Mouse (Mus musculus): ENCODE data around the gene Cx3cr1.
A peak's percentile ranks its signal among the peaks of the same experiment; 100 is the strongest.
"Not testable (repeated sequence)": the region's sequence is repeated elsewhere in the genome, so short reads cannot be mapped to it uniquely, and the experiment has no call there.

The Cx3cr1 gene

DNA sequence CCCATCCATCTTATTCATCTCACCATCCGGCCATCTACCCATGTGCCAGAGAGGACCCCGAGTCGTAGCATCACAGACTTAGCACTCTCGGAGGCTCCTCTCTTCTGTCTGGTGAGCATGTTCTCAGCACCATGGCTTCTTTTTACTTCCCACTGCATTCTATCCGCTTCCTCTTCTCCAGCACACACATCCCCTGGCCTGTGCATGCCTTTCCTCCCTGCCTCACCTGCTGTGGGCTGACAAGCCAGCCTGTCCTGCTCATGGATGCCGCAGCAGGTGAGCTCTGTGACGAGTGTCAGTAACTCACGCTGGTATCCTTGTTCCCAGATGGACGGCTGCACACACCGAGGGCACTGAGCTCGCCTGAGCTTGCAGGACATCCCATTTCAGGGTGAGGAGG lies at the start of gene Cx3cr1:
Cx3cr1 (minus strand) TSS at position 101 of the 400 bp plus-strand sequence.
- no peak for DNase-seq

DNA sequence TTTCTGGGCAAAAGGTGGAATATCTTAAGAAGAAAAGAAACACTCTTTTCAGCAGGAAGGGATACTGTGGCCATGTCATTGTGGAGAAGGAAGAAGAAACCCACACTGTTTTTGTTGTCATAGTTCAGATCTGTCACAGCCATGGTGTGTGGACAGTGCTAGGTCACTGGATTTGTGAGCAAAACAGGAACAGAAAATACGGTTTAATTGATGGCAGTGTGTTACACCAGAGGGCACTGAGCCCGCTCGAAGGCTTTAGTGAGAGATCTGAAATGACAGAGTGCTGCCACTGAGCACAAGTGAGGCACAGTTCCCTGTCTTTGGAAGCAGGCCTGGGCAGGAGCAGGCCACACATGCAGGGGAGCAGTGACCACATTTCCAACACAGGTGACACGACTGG lies 48.5 kb upstream of the Cx3cr1 start:
- DNase-seq = no peak

DNA sequence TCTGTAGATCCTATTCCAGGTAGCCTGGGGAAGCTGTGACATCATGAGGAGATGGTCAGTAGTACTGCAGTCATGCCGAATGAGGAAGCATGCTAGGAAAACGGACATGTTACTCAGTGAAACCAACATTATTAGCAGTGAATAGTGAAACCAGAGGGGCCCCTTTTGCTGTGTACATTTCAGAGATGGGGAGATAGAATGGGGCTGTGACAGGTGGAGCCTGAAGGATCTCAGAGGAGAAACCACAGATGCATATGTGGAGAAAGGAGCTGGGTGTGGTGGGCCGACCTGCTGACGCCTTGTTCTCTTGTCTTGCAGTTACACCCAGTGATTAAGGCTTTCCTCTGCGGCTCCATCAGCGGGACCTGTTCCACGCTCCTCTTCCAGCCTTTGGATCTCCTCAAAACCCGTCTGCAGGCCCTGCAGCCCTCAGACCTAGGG lies 46.5 kb upstream of the Cx3cr1 start:
- no peak for DNase-seq

DNA sequence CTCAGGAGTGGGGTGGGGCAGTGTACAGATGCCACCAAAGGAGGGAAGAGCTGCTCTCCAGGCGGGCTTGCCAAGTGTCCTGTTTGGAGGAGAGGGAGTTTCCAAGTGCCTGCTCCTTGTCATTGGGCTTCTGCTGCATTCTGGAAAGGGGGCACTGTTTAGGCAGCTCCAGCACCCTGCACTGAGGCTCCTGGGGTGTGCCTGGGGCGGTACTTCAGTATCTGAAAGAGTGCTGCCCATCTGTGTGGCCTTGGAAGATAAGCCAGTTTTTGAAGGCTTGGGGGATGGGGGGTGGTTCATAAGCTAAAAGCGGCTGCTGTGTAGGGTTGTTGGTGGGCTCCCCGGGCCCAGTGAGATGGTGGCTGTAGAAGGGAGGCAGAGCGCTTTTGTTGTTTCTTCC lies 45.9 kb upstream of the Cx3cr1 start:
- DNase-seq = no peak

DNA sequence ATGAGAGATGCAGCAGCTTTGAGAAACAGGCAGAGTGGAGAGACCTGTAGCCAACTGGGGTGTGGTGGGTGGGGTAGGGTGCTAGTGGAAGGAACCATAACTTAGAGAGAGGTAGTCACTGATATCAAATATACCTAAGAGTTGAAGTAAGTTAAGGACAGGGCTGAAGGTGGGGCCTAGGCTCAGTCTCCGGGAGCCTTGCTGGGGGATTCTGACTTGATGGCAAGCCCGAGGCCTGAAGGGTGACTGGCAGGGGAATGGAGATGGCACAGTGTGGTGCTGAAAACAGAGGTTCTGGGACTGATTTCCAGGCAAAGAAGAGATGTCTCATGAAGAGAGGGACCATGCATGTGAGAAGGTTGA lies 45.1 kb upstream of the Cx3cr1 start:
- DNase-seq = no peak

DNA sequence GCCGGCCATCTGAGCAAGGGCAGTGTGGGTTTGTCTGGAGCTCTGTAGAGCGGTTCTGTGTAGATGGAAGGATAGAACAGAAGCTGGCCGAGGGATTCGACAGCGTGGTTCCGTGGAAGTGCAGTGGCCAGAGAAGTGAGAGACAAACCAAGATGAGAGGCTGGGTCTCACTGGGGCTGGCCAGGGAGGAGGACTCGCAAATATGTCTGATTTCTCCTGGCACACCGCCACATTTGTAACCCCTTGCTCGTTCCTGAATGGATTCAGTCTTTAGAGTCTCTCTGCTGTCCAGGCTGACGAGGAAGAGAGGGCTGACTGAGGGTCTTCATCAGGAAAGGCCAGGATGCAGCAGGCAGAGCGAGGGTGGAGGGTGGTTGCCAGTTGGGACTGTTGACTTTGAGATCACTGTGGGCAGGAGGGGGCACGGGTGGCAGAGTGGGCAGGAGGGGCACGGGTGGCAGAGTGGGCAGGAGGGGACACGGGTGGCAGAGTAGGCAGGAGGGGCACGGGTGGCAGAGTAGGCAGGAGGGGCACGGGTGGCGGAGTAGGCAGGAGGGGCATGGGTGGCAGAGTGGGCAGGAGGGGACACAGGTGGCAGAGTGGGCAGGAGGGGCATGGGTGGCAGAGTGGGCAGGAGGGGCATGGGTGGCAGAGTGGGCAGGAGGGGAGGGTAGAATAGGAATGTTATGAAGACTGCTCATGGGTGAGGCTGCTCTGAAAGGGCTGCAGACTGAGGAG lies 44.5 kb upstream of the Cx3cr1 start:
- no peak for DNase-seq

DNA sequence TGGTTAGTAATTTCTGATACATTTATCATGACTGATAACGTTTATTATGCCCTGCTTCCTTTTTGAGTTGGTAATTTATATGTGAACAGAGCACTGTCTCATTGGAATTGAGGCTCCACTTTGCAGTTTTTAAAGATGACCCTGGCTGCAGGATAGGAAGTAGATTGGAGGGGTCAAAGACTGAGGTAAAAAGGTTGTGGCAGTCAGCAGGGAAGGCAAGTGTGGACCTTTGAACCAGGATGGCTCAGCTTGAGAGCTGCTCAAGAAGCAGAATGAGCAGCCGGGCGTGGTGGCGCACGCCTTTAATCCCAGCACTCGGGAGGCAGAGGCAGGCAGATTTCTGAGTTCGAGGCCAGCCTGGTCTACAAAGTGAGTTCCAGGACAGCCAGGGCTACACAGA lies 43.8 kb upstream of the Cx3cr1 start:
- DNase-seq = no peak

DNA sequence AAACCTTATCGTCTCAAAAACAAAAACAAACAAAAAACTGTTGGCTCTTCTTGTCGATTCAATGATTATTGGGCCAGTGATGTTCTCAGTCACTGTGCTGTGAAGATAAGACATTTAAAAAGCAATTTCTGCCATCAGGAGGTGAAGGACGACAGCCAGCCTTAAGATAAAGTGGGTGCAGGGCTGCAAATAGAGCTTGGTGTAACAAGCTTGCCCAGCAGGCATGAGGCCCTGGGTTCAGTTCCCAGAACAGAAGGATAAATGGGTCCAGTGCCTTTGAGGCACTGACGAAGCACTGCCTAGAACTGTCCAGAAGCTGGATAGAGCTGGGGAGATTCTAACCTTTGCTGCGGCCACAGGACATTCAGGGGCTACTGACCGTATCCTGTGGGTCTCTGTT lies 42.8 kb upstream of the Cx3cr1 start:
- DNase-seq = no peak

DNA sequence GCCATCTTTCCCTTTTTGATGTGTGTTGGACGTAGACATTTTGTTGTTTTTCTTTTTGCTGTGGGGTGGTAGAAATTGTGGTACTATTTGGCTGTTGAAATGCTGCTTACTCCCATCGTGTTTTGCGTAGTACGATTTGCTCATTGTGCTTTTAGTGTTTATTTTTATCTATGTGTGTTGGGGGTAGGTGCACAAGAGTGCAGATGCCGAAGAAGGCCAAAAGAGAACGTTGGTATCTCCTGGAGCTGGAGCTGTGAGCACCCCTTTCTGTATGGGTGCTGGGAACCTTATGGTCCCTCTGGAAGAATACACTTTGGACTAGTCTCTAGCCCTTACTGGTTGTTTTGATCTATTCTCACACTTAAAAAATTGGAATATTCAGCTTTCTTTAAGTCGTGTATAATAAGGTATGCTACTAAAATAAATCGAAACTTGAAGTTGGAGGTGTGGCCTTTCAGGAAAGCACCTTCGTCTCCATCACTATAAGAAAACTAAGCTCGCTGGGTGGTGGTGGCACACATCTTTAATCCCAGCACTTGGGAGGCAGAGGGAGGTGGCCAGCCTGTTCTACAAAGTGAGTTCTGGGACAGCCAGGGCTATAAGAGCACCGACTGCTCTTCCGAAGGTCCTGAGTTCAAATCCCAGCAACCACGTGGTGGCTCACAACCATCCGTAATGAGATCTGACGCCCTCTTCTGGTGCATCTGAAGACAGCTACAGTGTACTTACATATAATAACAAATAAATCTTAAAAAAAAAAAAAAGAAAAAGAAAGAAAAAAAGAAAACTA lies 41.7 kb upstream of the Cx3cr1 start:
- DNase-seq = no peak

DNA sequence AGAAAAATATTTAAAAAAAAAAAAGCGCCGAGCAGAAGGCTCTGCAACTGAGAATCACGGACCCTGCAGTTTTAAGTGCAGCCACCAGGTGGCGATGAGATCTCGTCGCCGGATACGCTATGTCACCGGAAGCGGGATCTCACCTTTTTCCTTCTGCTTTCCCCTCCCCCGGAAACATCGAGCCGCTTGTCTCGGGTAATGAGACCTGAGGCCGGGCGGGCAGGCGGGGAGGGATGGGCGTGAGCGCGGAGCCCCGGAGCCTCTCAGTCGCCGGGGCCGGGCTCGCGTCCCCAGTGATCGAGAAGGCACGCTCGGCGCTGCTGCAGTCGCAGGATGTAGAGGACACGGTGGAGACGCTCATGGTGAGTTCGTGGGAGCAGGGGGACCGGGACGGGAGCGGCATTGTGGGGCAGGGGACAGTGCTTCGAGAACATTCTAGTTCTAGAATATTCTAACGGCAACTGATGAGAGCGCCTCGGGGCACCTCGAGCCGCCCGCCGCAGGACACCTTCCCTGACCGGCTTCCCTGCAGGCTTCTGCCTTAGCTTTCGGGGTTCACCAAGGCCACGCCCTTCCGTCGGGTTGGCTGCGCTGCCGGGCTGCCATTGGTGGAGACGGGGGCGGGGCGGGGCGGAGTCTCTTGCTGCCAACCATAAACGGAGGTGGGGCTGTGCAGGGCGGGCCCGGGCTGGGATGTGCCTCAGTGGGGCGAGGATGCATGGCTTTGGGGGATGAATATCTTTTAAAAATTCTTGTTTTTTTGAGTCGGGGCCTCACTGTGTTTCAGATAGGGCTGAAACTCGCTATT lies 40.7 kb upstream of the Cx3cr1 start, which contains the start of gene Slc25a38:
Slc25a38 (plus strand) TSS at position 164 of the 808 bp plus-strand sequence.
- DNase-seq = peak; percentile 97

DNA sequence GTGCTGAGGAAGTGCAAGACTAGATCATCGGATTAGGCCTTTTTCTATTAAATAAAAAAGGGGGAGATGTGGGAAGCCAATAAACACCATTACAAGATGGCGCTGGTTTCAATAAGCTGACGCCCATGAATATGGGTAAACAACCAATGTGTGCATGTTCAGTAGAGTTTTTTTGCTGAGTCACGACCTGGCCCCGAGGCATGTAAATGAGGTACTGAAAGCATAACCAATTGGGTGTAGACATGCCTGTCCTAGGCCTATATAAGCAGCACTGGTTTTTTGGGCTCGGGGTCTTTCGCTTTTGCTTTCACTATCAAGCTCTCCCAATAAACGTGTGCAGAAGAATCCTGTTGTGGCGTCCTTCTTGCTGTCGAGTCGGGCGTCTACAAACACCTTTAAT lies 39.3 kb upstream of the Cx3cr1 start:
- DNase-seq = not testable (repeated sequence)

DNA sequence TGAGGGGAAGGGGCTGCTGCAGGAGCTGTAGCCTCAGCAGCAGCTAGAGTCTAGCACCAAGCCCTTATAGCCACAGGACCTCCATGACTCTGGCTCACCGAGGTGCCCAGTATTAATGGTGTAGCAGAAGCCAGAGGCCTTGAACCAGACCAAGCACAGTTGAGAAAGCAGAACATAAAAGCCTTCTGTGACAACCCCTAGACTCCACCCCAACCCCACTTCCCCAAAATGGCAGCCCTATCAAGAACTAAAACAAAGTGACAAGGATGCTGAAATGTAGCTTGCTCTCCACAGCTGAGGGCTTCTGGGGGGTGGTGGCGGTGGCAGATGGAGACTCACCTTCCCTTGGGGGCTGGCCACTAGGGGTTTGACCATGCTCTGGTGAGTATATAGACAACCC lies 31.5 kb upstream of the Cx3cr1 start:
- no peak for DNase-seq

DNA sequence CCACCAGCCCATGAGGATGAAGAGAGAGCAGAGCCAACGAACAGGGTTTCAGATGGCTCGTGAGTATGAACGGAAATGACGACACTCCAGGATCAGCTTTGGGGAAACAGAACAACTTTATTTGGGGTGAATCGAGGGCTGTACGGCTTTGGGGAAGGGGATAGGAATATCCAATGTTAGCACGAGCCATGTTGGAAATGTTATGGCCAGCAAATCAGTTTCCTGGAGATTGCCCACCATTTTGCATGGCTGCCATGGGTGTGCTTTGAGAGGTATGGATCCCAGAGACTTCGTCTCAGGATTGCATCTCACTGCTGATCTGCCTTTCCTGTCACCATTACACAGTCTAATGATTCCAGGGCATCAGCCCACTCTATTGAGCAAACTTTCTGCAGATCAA lies 29.6 kb upstream of the Cx3cr1 start:
- DNase-seq = no peak

DNA sequence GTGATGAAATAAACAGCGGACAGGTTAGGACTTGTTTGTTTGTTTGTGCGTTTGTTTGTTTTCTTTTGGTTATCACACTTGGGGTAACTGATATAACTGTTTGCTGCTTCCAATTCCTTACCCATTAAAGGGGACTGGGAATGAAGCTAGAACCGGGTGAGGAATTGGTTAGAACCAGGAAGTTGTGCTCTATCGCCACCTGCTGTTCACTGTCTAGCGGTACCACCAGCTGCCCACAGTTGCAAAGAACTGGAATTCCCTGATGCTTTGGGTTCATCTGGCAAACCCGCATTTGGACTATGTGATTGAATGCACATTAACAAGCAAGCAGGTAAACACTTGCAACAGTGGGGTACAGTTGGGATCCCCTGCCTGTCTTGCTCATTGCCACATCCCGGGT lies 29.0 kb upstream of the Cx3cr1 start:
- peak; percentile 63 for DNase-seq

DNA sequence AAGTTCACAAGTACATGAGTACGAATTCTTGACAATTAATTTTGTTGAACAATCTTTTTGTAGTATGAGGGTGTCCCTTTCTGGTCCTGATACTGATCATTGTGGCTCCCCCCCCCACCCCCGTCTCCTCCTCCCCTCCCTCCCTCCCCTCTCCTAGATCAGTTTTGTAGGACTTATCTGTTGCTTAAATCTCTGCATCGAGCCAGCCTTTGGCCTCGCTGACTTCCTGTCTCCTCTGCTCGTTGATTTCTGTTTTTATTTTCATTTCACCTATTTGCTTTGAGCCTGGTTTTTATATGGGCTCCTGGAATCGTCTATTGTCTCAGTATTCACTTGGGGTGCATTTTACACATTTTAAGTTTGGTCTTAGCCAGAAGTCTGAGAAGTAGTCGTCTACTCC lies 26.2 kb upstream of the Cx3cr1 start:
- DNase-seq = no peak

DNA sequence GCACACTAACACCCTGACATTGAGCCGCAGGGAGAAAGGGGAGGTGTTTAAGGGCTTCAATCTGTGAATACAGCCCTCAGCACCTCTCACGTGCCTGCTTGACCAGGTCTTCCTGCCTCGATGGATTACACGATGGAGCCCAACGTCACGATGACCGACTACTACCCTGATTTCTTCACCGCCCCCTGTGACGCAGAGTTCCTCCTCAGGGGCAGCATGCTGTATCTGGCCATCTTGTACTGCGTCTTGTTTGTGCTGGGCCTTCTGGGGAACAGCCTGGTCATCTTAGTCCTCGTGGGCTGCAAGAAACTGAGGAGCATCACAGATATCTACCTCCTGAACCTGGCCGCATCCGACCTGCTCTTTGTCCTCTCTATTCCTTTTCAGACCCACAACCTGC lies 24.0 kb upstream of the Cx3cr1 start:
- no peak for DNase-seq

DNA sequence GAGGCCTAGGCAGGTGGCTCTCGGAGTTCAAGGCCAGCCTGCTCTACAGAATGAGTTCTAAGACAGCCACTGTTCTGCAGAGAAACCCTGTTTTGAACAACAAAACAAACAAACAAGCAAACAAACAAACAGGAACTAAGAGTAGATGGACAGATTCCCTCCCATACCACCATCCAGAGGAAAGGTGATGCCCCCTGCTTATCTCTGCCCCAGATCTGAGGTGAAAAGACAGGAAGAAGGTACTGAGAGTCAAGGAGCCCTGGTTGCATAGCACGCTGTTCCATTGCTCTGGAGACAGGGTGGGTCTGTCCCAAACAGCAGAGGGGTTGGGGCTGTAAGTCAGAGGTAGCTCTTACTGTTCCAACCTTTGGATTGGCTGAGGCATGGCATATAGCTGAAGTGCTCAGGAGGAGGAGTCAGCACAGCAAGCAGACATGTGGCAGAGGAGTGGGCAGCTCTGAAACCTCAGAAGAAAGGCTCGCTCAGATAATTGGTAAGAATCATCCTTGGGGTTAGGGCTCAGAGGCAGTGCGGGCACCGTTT lies 22.1 kb upstream of the Cx3cr1 start, which contains the start of gene Ccr8:
Ccr8 (plus strand) TSS at position 419 of the 543 bp plus-strand sequence.
- no peak for DNase-seq

DNA sequence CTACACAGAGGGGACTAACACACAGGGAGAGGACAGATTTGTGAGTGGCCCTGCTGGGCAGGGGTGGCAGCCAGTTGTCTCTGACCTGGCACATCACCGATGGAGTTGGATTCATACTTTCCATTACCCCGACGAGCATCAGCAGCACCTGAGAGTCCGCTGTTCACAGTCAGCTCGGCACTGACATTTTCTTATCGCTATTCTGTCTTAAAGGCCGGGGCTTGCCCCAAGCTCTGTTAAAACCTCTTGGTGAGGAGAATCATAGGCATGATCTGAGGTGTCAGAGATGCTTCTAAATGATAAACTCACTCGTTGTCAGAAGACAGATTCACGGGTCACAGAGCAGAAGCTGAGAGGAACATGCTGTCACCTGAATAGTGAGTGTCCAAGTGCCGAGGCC lies 21.4 kb upstream of the Cx3cr1 start:
- DNase-seq = no peak

DNA sequence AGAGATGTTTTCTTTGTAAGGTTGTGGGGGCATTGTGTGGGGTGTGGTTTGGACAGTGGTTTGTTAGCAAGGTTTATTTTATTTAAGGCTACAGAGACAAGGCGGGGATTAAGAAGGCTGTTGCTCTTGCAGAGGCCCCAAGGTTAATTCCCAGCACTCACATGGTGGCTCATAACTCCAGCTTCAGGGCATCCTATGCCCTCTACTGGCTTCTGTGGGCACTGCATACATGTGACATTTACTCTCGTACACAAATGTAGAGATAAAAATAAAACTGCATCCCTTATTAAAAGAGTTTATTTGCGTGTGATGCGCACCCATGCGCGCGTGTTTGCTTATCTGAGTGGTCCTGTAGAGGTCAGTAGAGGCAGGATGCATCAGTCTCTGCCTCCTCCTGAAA lies 19.4 kb upstream of the Cx3cr1 start:
- DNase-seq = no peak

DNA sequence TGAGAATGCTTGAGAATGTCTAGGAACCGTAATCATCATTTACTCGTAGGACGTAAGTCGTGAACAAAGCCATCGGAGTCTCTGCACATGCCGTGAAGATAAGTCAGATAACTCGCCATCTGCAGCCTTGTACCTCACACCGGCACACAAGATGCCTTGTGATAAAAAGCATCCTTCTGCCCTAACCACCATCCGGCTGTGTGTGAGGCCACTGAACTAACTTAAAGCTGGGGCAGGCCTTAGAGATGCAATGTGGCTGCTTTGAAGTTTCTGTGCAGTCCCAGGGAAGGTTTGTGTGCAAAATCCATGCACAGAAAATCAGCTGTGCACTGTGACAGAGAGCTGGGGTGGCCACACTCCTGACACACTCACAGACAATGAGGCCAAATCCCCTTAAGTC lies 14.7 kb upstream of the Cx3cr1 start:
- peak; percentile 46 for DNase-seq

DNA sequence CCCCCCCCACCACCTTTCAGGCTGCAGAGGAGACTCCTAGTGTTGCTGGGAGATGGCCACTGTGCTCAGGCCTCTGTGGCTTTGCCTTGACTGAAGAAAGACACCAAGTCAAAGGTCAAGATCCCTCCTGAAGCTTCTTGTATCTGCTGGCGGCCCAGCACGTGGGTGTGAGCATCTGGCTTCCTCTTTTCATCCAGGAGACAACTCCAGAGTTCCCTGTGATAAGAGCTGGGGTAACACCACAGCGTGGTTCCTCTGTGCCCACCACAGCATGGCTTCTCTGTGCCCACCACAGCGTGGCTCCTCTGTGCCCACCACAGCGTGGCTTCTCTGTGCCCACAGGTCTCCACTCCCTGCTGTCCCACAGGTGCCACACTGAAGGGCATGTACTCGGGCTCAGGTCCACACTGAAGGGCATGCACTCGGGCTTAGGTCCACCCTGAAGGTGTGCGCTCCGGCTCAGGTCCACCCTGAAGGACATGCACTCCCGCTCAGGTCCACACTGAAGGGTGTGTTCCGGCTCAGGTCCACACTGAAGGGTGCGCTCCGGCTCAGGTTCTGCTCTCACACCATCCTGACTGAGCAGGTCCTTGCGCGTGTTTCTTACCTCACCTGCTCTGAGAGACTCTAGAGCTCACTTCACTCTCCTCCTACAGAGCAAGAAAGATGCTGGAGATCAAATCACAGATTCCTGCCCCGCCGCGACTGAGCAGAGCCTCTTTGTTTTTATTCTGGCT lies 13.6 kb upstream of the Cx3cr1 start:
- DNase-seq = no peak

DNA sequence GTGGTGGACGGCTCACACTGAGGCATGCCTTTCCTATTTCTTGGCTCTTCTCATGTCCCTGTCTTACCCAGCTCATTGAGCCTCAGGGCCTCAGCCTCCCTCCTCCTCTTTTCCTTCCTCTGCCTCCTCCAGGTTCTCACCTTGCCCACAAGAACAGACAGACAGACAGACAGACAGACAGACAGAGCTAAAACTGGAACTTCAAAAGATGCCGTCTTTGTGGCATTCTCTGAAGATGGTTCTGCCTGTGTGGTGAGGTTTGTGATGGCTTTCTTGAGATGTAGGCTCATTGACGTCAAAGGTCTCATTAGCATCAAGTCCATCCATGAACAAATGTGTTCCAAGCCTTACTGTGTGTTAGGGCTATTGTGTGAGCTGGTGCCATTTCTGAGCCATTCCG lies 13.0 kb upstream of the Cx3cr1 start:
- no peak for DNase-seq

DNA sequence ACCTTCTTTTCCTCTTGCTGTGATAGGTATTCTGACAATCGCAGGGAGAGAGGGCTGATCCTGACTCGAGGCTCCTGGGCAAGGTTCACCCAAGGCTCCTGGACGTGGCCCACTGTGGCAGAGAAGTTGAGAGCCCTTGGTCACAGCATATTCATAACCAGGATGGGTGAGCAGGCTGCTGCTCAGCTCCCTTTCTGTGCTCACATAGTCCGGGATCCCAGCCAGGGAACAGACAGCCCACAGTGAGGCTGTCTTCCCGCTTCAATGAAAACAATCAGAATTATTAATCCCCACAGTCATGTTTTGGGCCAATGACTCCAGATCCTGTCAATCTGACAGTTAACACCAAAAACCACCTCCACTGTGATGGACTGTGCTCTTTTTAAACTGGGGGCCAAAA lies 12.3 kb upstream of the Cx3cr1 start:
- no peak for DNase-seq

Measured in thymus, postnatal 14 days (tissue).